Mouse (Mus musculus) testis, adult 2 months (tissue): Measurements from ENCODE around the gene Ralgds. TPM values are rescaled to one million over a fixed set of nuclear protein-coding genes. Genes with fewer than 3 reads are reported as not detected.

Experiments
- H3K27ac ChIP-seq: fragments of 200-500 bp; 2 replicates; pipeline ENCODE4 v1.5.1; 2012; ENCODE audit warnings: low read depth, low read length; ENCODE audit not compliant: control insufficient read depth, insufficient read depth
- H3K27me3 ChIP-seq: fragments of 200-500 bp; 2 replicates; pipeline ENCODE4 v1.6.1; 2012; ENCODE audit warnings: mild to moderate bottlenecking, low read length, moderate library complexity; ENCODE audit not compliant: control insufficient read depth, insufficient read depth
- H3K36me3 ChIP-seq: fragments of 200-500 bp; 2 replicates; pipeline ENCODE4 v1.6.1; 2012; ENCODE audit warnings: mild to moderate bottlenecking, low read length; ENCODE audit not compliant: control insufficient read depth, insufficient read depth
- H3K4me1 ChIP-seq: fragments of 200-500 bp; 2 replicates; pipeline ENCODE4 v1.6.1; 2012; ENCODE audit warnings: low read length; ENCODE audit not compliant: control insufficient read depth, insufficient read depth
- H3K4me3 ChIP-seq: fragments of 200-500 bp; 2 replicates; pipeline ENCODE4 v1.5.1; 2012; ENCODE audit warnings: low read depth, mild to moderate bottlenecking, low read length, moderate library complexity, mixed read lengths; ENCODE audit not compliant: control insufficient read depth
- CTCF ChIP-seq: fragments of 200-500 bp; IDR thresholded peaks from 2 replicates; pipeline ENCODE4 v1.5.1; 2012; ENCODE audit warnings: low read depth, mild to moderate bottlenecking, inconsistent platforms, low read length, moderate library complexity; ENCODE audit not compliant: control insufficient read depth, insufficient read depth, insufficient replicate concordance
- POLR2A ChIP-seq: fragments of 200-500 bp; IDR thresholded peaks from 2 replicates; pipeline ENCODE4 v1.6.1; 2012; ENCODE audit warnings: low read depth, mild to moderate bottlenecking, inconsistent platforms, low read length, moderate library complexity; ENCODE audit not compliant: control insufficient read depth
- polyA plus RNA-seq: library from polyadenylated mRNA; depleted of rRNA; stranded (reverse); fragments of >200 nt; gene quantifications from 2 replicates; pipeline ENCODE4 v1.2.3, GENCODE M21; 2012

Gene Ralgds
- polyA plus RNA-seq, 1 experiment, result 147 TPM

DNA sequence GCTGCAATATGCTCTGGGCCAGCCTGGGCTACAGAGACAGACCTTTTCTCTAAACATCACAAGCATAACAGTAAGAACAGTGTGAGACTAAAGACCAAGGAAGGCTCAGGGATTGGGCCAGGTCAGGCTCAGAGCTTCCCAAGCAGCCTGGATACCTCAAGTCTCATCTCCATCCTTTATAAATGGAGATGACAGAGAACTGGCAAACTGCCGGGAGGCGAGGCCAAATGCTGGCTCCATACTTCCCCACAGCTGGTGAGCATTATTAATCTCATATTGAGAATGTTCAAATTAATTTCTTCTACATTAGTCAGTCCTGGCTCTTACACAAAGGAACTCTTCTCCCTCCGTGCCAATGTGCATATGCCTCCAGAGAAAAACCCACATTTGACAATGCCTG is 63.9 kb downstream of the Ralgds start:
- Histone ChIP-seq H3K27me3 (no peaks in the 10 kb centered on the region), H3K4me1 (no peaks in the 10 kb centered on the region), H3K36me3 (peaks cover 6% of the 10 kb centered on the region), H3K27ac (no peak overlapping the region), H3K4me3 (no peak overlapping the region)
- TF ChIP-seq CTCF, result no peak
- no peak for TF ChIP-seq POLR2A

GRCm38 (mm10) chr2:28578003-28578402 is 65.1 kb downstream of the Ralgds start:
- Histone ChIP-seq H3K36me3 (peaks cover 5% of the 10 kb centered on the region), H3K27me3 (no peaks in the 10 kb centered on the region), H3K4me1 (no peaks in the 10 kb centered on the region; the same call in 1 of the 2 replicates), H3K27ac (no peak overlapping the region), H3K4me3 (no peak overlapping the region)
- no peak for TF ChIP-seq POLR2A
- TF ChIP-seq CTCF, result peak; percentile 55; the same call in 1 of the 2 replicates

GRCm38 (mm10) chr2:28582647-28583353 is 69.9 kb downstream of the Ralgds start:
- H3K4me3 ChIP-seq, result peak overlapping the region; percentile 100
- no peak for TF ChIP-seq CTCF
- TF ChIP-seq POLR2A, result peak; percentile 71

DNA sequence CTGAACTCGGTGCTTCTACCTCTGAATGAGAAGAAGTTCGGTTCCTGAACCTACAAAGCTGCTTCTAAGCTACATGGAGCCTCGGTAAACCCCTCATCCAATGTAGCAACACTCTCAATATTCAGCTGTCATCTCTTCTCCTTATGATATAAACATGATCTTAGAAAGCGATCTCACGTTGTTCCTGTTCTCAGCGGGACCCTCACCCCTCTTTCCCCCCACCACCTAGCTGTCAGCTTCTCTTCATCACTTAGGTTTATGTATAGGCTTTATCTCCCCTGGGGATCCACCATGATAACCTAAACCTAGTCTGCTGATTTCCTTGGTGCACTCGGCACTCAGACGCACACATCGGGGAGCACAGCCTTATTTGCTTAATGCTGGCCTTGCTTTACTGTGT is 70.7 kb downstream of the Ralgds start, which contains the start of gene Gtf3c5:
Gtf3c5 (minus strand) TSS at position 101 of the 400 bp plus-strand sequence.
- Histone ChIP-seq H3K36me3 (no peaks in the 10 kb centered on the region), H3K4me1 (no peaks in the 10 kb centered on the region; the same call in none of the 2 replicates), H3K4me3 (peak within 1 kb of the TSS; percentile 100), H3K27me3 (no peaks in the 10 kb centered on the region), H3K27ac (peak within 1 kb of the TSS; percentile 97)
- TF ChIP-seq POLR2A (no peak), CTCF (no peak)

More at GRCm38 (mm10) chr2:28582647-28583353, 69.9 kb downstream of the Ralgds start:
- no peaks in the 10 kb centered on the region for H3K27me3 ChIP-seq
- no peaks in the 10 kb centered on the region for H3K36me3 ChIP-seq
- H3K27ac ChIP-seq, result peak overlapping the region; percentile 97
- H3K4me1 ChIP-seq, result no peaks in the 10 kb centered on the region; the same call in none of the 2 replicates

- no peaks in the 10 kb centered on the region; the same call in none of the 2 replicates for H3K4me1 ChIP-seq
- no peak overlapping the region for H3K27ac ChIP-seq
- TF ChIP-seq POLR2A (no peak), CTCF (peak; percentile 98)
- H3K4me3 ChIP-seq, result no peak overlapping the region
- H3K27me3 ChIP-seq, result no peaks in the 10 kb centered on the region
- H3K36me3 ChIP-seq, result no peaks in the 10 kb centered on the region
Measured at GRCm38 (mm10) chr2:28585043-28585571, 72.2 kb downstream of the Ralgds start.

DNA sequence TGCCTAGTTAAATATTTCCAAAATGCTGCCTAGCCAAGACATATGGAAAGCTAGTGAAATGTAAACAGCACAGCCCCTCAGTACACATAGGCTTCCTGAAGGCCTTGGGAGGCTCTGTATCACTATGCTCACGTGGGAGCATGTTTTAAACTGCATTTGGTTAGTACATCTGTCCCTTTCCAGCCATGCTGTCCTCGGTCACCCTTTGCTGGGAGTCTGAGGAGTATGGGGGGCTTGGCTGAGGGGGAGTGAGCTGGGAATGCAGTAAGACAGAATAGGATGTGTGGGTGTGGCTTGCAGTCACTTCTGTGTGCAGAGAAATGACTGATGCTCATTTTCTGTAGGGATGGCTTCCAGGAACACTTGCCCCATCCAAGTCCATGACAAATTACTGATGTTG is 72.8 kb downstream of the Ralgds start:
- H3K4me1 ChIP-seq, result no peaks in the 10 kb centered on the region; the same call in none of the 2 replicates
- no peak overlapping the region for H3K4me3 ChIP-seq
- TF ChIP-seq POLR2A (no peak), CTCF (no peak)

GRCm38 (mm10) chr2:28588574-28588973 is 75.6 kb downstream of the Ralgds start:
- Histone ChIP-seq H3K4me3 (no peak overlapping the region), H3K27ac (no peak overlapping the region), H3K27me3 (no peaks in the 10 kb centered on the region), H3K36me3 (no peaks in the 10 kb centered on the region), H3K4me1 (no peaks in the 10 kb centered on the region; the same call in 1 of the 2 replicates)
- TF ChIP-seq POLR2A (no peak), CTCF (no peak)

More for the DNA sequence above, 72.8 kb downstream of the Ralgds start:
- Histone ChIP-seq H3K27me3 (no peaks in the 10 kb centered on the region), H3K36me3 (no peaks in the 10 kb centered on the region), H3K27ac (no peak overlapping the region)

DNA sequence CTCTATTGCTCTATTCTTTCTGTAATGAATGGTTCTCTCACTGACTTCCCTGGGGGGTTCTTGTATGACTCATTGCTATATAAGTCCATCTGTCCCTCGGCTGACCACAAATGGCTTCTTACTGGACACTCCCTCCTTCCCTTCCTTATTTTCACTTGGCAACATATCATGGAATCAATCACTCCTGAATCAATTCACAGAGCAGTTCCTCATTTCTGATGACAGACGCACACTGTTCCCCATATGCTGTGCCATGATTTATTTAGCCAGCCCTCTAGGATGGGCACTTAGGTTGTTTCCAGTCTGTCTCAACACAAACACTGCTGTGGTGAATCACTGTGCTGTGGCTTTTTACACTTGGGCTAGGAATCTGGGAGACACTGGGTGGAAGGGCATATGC is 78.6 kb downstream of the Ralgds start:
- Histone ChIP-seq H3K4me1 (no peaks in the 10 kb centered on the region), H3K4me3 (no peak overlapping the region), H3K36me3 (no peaks in the 10 kb centered on the region), H3K27me3 (no peaks in the 10 kb centered on the region), H3K27ac (no peak overlapping the region)
- TF ChIP-seq CTCF, result no peak
- TF ChIP-seq POLR2A, result no peak
